Mouse (Mus musculus) ES-E14 (cell line): ENCODE results near the gene Esam. TPM values are rescaled to one million over a fixed set of nuclear protein-coding genes. Genes with fewer than 3 reads are reported as not detected.
A peak's percentile ranks its signal among the peaks of the same experiment; 100 is the strongest.

Source experiments
- DNase-seq: peaks from one replicate; pipeline ENCODE4 v3.0.0-alpha.2; 2013; ENCODE audit warnings: low read depth, low spot score
- H3K27ac ChIP-seq: 2 replicates; pipeline ENCODE4 v1.5.1; 2012; ENCODE audit warnings: low read depth, mild to moderate bottlenecking, low read length, moderate library complexity, mixed read lengths; ENCODE audit not compliant: poor library complexity, insufficient read depth, severe bottlenecking
- H3K36me3 ChIP-seq: 2 replicates; pipeline ENCODE4 v1.6.1; 2012; ENCODE audit warnings: mild to moderate bottlenecking, low read length, moderate library complexity, mixed read lengths; ENCODE audit not compliant: control insufficient read depth, poor library complexity, insufficient read depth, severe bottlenecking
- H3K4me1 ChIP-seq, 2 experiments: fragments of 150-350 bp in 1 of 2; sonication (generic) in 1 of 2; 2 replicates each; pipeline ENCODE4 v1.6.1; 2012; ENCODE audit warnings: low read length in 2 of 2, mild to moderate bottlenecking in 1 of 2, mixed read lengths in 1 of 2; ENCODE audit not compliant: control insufficient read depth in 2 of 2, insufficient read depth in 2 of 2, poor library complexity in 1 of 2
- H3K4me3 ChIP-seq, 2 experiments: fragments of 150-350 bp in 1 of 2; sonication (generic) in 1 of 2; 2 replicates each; pipeline ENCODE4 v1.5.1; 2012; ENCODE audit warnings: low read length in 2 of 2, low read depth in 1 of 2, mild to moderate bottlenecking in 1 of 2, mixed read lengths in 1 of 2; ENCODE audit not compliant: insufficient read depth in 1 of 2, poor library complexity in 1 of 2, severe bottlenecking in 1 of 2
- H3K9ac ChIP-seq: 2 replicates; pipeline ENCODE4 v1.6.1; 2012; ENCODE audit warnings: low read depth, mild to moderate bottlenecking, low read length, mixed read lengths; ENCODE audit not compliant: poor library complexity, insufficient read depth, severe bottlenecking
- H3K9me3 ChIP-seq: fragments of 150-350 bp; sonication (generic); 2 replicates; pipeline ENCODE4 v1.6.1; 2012; ENCODE audit warnings: low read depth, mild to moderate bottlenecking, low read length; ENCODE audit not compliant: control insufficient read depth, insufficient read depth
- CHD2 ChIP-seq: IDR thresholded peaks from 2 replicates; pipeline ENCODE4 v1.6.1; 2014; ENCODE audit warnings: mild to moderate bottlenecking, low read depth, low read length, inconsistent platforms
- HCFC1 ChIP-seq: IDR thresholded peaks from 2 replicates; pipeline ENCODE4 v1.6.1; 2012; ENCODE audit warnings: low read length, inconsistent platforms, borderline replicate concordance; ENCODE audit not compliant: insufficient read depth
- MAFK ChIP-seq: IDR thresholded peaks from 2 replicates; pipeline ENCODE4 v1.6.1; 2014; ENCODE audit warnings: mild to moderate bottlenecking, low read depth, low read length, inconsistent platforms; ENCODE audit not compliant: insufficient read depth
- ZC3H11A ChIP-seq: IDR thresholded peaks from 2 replicates; pipeline ENCODE4 v1.6.1; 2012; ENCODE audit warnings: low read depth, mild to moderate bottlenecking, inconsistent platforms, low read length, borderline replicate concordance
- ZNF384 ChIP-seq: IDR thresholded peaks from 2 replicates; pipeline ENCODE4 v1.6.1; 2012; ENCODE audit warnings: low read depth, low read length, inconsistent platforms
- in situ Hi-C, 2 experiments: fragments of 600-800 bp; cut with MboI; formaldehyde crosslinking; loops; one replicate each; pipeline ENCODE4 v1.15.1; 2025; ENCODE audit warnings: low sequenced_read_pairs in 2 of 2, inconsistent platforms in 1 of 2; ENCODE audit not compliant: unreplicated experiment in 2 of 2
- total RNA-seq: library from RNA; depleted of rRNA; stranded (reverse); fragments of 300-350 nt; gene quantifications from 2 replicates; pipeline ENCODE4 v1.2.3, GENCODE M21; 2012

The Esam gene
- total RNA-seq, 1 experiment, result 6.5 TPM

- Histone ChIP-seq H3K27ac (no peak overlapping the region), H3K36me3 (peaks cover 5% of the 10 kb centered on the region), H3K9me3 (no peaks in the 10 kb centered on the region), H3K4me3 (peak overlapping the region; percentile 48 to 55), H3K9ac (no peak overlapping the region), H3K4me1 (peaks cover 2 to 18% of the 10 kb centered on the region in 2 experiments; a peak in 2 of 4 replicates)
- no peak for DNase-seq
- in situ Hi-C loops, result no loop called here
- TF ChIP-seq MAFK (no peak), ZNF384 (no peak), HCFC1 (no peak), CHD2 (no peak), ZC3H11A (no peak)
These were observed 520 bp downstream of the Esam start for GRCm38 (mm10) chr9:37528225-37528970.

GRCm38 (mm10) chr9:37530031-37530887 lies 2.4 kb downstream of the Esam start:
- H3K36me3 ChIP-seq, result peaks cover 3% of the 10 kb centered on the region
- peaks cover 2 to 18% of the 10 kb centered on the region in 2 experiments; a peak in 2 of 4 replicates for H3K4me1 ChIP-seq
- H3K9ac ChIP-seq, result peak overlapping the region; percentile 50
- no peak for DNase-seq
- TF ChIP-seq MAFK (no peak), ZC3H11A (no peak), CHD2 (no peak), ZNF384 (no peak), HCFC1 (no peak)
- in situ Hi-C loops, result no loop called here
- no peaks in the 10 kb centered on the region for H3K9me3 ChIP-seq
- H3K27ac ChIP-seq, result no peak overlapping the region
- peak overlapping the region; percentile 29 to 60 for H3K4me3 ChIP-seq

- Histone ChIP-seq H3K27ac (no peak overlapping the region), H3K9ac (peak overlapping the region; percentile 48; the same call in 1 of the 2 replicates), H3K4me3 (peak overlapping the region; percentile 29 to 60), H3K36me3 (peaks cover 3% of the 10 kb centered on the region; the same call in 1 of the 2 replicates), H3K9me3 (no peaks in the 10 kb centered on the region), H3K4me1 (peaks cover 0 to 18% of the 10 kb centered on the region in 2 experiments; a peak in 2 of 4 replicates)
- DNase-seq, result no peak
- in situ Hi-C loops, result no loop called here
- TF ChIP-seq HCFC1 (no peak), ZNF384 (no peak), ZC3H11A (no peak), MAFK (no peak), CHD2 (no peak)
These were observed 3.2 kb downstream of the Esam start for GRCm38 (mm10) chr9:37530888-37531705.

- in situ Hi-C loops, result no loop called here
- no peak overlapping the region for H3K27ac ChIP-seq
- H3K4me1 ChIP-seq, result peaks cover 0 to 3% of the 10 kb centered on the region in 2 experiments; a peak in 1 of 4 replicates
- H3K9ac ChIP-seq, result no peak overlapping the region
- no peak overlapping the region for H3K4me3 ChIP-seq
- no peak for DNase-seq
- no peaks in the 10 kb centered on the region for H3K9me3 ChIP-seq
- TF ChIP-seq MAFK, result no peak
- no peak for TF ChIP-seq ZNF384
- TF ChIP-seq HCFC1, result no peak
- TF ChIP-seq ZC3H11A, result no peak
- no peak for TF ChIP-seq CHD2
- peaks cover 3% of the 10 kb centered on the region; the same call in 1 of the 2 replicates for H3K36me3 ChIP-seq
These were observed 9.0 kb downstream of the Esam start for GRCm38 (mm10) chr9:37536851-37537250.
